Mouse (Mus musculus): ENCODE measurements around the gene Tfdp1.

Gene Tfdp1

GRCm38 (mm10) chr8:13353155-13353833 lies 14.7 kb downstream of the Tfdp1 start:
- peak; percentile 61 for DNase-seq (ENCODE audit: low read depth)

GRCm38 (mm10) chr8:13353883-13354282 lies 15.3 kb downstream of the Tfdp1 start:
- DNase-seq (ENCODE audit: low read depth): no peak

GRCm38 (mm10) chr8:13356221-13356620 lies 17.7 kb downstream of the Tfdp1 start:
- DNase-seq (ENCODE audit: low read depth): no peak

GRCm38 (mm10) chr8:13356681-13357080 lies 18.1 kb downstream of the Tfdp1 start:
- peak; percentile 68 for DNase-seq (ENCODE audit: low read depth)

GRCm38 (mm10) chr8:13360213-13360612 lies 21.7 kb downstream of the Tfdp1 start:
- peak; percentile 82 for DNase-seq (ENCODE audit: low read depth)

- DNase-seq (ENCODE audit: low read depth): peak; percentile 66
These were observed 23.3 kb downstream of the Tfdp1 start for GRCm38 (mm10) chr8:13361865-13362264.

GRCm38 (mm10) chr8:13373151-13373662 lies 34.7 kb downstream of the Tfdp1 start:
- DNase-seq (ENCODE audit: low read depth): peak; percentile 84

GRCm38 (mm10) chr8:13381630-13382029 lies 43.1 kb downstream of the Tfdp1 start:
- no peak for DNase-seq (ENCODE audit: low read depth)

- peak; percentile 54 for DNase-seq (ENCODE audit: low read depth)
These were observed 44.0 kb downstream of the Tfdp1 start for GRCm38 (mm10) chr8:13382536-13382935.

GRCm38 (mm10) chr8:13382999-13383398 lies 44.4 kb downstream of the Tfdp1 start:
- DNase-seq (ENCODE audit: low read depth): no peak

GRCm38 (mm10) chr8:13386366-13386765 lies 47.8 kb downstream of the Tfdp1 start:
- no peak for DNase-seq (ENCODE audit: low read depth)

GRCm38 (mm10) chr8:13387728-13388127 lies 49.2 kb downstream of the Tfdp1 start:
- no peak for DNase-seq (ENCODE audit: low read depth)

GRCm38 (mm10) chr8:13388744-13389143 lies 50.2 kb downstream of the Tfdp1 start:
- no peak for DNase-seq (ENCODE audit: low read depth)

- DNase-seq (ENCODE audit: low read depth): no peak
These were observed 55.3 kb downstream of the Tfdp1 start for GRCm38 (mm10) chr8:13393869-13394268.

GRCm38 (mm10) chr8:13396725-13397124 lies 58.2 kb downstream of the Tfdp1 start, which contains the start of gene Atp4b:
Atp4b (minus strand) TSS chr8:13396825.
- DNase-seq (ENCODE audit: low read depth): no peak

- DNase-seq (ENCODE audit: low read depth): no peak
These were observed 65.0 kb downstream of the Tfdp1 start for GRCm38 (mm10) chr8:13403517-13403916.

- no peak for DNase-seq (ENCODE audit: low read depth)
These were observed 66.1 kb downstream of the Tfdp1 start, which contains the start of gene Grk1 for GRCm38 (mm10) chr8:13404666-13405131. Grk1 (plus strand) TSS chr8:13405081.

- no peak for DNase-seq (ENCODE audit: low read depth)
These were observed 67.5 kb downstream of the Tfdp1 start for GRCm38 (mm10) chr8:13406011-13406410.

- DNase-seq (ENCODE audit: low read depth): peak; percentile 70
These were observed 73.0 kb downstream of the Tfdp1 start for GRCm38 (mm10) chr8:13411597-13411996.

GRCm38 (mm10) chr8:13412891-13413558 lies 74.5 kb downstream of the Tfdp1 start:
- DNase-seq (ENCODE audit: low read depth): peak; percentile 65

- DNase-seq (ENCODE audit: low read depth): no peak
These were observed 75.4 kb downstream of the Tfdp1 start for GRCm38 (mm10) chr8:13413823-13414390.

GRCm38 (mm10) chr8:13415879-13416278 lies 77.3 kb downstream of the Tfdp1 start:
- no peak for DNase-seq (ENCODE audit: low read depth)

All from 416B (cell line).